Mouse (Mus musculus): ENCODE measurements around the gene Galnt9. TPM values are rescaled to one million over a fixed set of nuclear protein-coding genes. Genes with fewer than 3 reads are reported as not detected.

The Galnt9 gene
- polyA plus RNA-seq, 1 experiment from 2014 or later, result 26.4 TPM

DNA sequence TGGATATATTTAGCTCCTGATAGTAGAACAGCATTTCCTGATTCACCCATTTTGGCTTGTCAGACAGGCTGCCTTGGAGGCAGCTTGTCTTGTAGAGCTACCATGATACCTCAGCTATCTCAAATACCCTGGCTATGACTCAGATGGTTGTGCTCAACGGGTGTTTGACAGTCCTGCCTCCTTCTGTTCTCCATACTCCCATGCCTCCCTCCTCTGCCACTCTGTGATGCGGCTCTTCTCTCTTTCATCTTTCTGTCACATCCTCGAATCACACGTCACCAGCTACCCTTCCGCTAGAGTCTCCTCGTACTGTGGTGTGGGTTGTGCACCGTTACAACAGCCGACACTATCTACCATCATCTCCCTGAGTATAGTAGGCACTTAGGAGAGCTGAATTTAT is 50.3 kb downstream of the Galnt9 start:
- no peaks in the 10 kb centered on the region for H3K27me3 ChIP-seq
- no peak overlapping the region for H3K27ac ChIP-seq (replicated peaks)
- H3K4me3 ChIP-seq, result no peak overlapping the region
- 86% methylated on average over 8 of the region's 8 CpGs for WGBS
- peaks cover 16% of the 10 kb centered on the region for H3K4me1 ChIP-seq (replicated peaks)
- no peaks in the 10 kb centered on the region for H3K36me3 ChIP-seq
- ATAC-seq (ENCODE audit: low FRiP score, low read depth), result no peak
- no peak overlapping the region for H3K9ac ChIP-seq
- no peaks in the 10 kb centered on the region for H3K9me3 ChIP-seq
- no peak overlapping the region for H3K4me2 ChIP-seq

DNA sequence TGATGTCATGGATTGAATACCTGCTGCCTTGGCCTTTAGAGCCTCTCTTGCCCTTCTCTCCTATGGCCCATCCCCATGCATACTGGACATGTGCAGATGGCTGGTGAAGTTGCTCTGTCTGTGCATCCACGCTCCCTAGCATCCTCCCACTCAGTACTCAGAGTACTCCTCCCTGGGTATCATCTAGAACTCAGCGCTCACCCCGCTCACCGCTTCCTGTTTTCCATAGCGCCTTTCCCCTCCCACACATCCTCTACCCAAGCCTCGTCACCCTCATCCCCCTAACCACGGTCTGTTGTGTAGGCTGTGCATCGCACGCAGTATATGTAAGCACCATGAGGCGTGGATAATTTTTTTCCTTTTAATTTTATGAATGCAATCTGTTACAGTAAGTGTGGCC is 51.2 kb downstream of the Galnt9 start:
- ATAC-seq (ENCODE audit: low FRiP score, low read depth), result no peak
- no peaks in the 10 kb centered on the region for H3K9me3 ChIP-seq
- no peak overlapping the region for H3K27ac ChIP-seq (replicated peaks)
- H3K4me2 ChIP-seq, result no peak overlapping the region
- H3K4me1 ChIP-seq (replicated peaks), result peaks cover 16% of the 10 kb centered on the region
- 95% methylated on average over 10 of the region's 10 CpGs for WGBS
- H3K9ac ChIP-seq, result no peak overlapping the region
- no peak overlapping the region for H3K4me3 ChIP-seq
- H3K36me3 ChIP-seq, result no peaks in the 10 kb centered on the region
- no peaks in the 10 kb centered on the region for H3K27me3 ChIP-seq

DNA sequence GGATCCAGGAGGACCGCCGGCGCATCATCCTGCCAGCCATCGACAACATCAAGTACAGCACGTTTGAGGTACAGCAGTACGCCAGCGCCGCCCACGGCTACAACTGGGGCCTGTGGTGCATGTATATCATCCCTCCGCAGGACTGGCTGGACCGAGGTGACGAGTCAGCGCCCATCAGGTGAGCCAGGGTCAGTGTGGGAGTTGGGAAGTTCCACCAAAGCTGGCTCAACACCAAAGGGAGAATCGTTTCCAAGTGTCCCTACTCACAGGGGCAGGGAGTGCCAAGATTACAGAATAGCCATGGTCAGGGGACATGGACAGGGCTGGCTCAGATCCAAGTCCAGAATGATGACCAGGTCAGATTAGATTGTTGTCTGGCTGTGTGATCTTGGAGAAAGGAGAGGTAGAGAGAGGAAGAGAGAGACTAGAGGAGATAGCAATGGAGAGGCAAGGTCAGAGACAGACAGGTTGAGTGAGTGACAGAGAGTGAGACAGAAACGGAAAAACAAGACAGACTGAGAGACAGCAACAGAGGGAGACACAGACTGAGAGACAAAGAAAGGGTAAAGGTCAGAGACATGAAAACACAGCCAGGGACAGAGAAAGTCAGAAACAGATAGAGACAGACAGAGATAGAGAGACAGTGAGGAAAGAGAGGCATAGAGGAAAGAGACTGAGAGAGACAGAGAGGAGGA is 52.1 kb downstream of the Galnt9 start:
- H3K4me3 ChIP-seq, result no peak overlapping the region
- H3K27ac ChIP-seq (replicated peaks), result no peak overlapping the region
- no peak for ATAC-seq (ENCODE audit: low FRiP score, low read depth)
- no peaks in the 10 kb centered on the region for H3K9me3 ChIP-seq
- 91% methylated on average over 15 of the region's 15 CpGs for WGBS
- no peak overlapping the region for H3K9ac ChIP-seq
- H3K4me2 ChIP-seq, result no peak overlapping the region
- no peaks in the 10 kb centered on the region for H3K36me3 ChIP-seq
- peaks cover 16% of the 10 kb centered on the region for H3K4me1 ChIP-seq (replicated peaks)
- H3K27me3 ChIP-seq, result no peaks in the 10 kb centered on the region

DNA sequence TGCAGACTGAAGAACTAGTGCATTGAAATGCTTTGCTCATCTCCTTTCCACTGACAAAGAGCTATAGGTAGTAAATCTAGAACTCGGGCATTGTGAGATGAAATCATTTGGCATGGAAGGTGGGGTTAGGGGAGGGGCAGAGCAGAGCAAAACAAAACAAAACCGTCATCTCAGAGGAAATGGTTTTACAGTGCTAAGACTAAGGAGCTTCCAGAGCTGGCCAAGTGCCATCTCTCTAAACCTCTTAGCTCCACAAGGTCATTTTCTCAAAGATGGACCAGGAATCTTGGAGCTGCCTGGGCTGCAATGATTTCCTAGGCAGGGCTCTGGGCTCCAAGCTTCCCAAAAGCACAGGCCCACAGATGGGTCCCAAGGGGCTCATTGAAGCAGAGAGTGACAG is 53.3 kb downstream of the Galnt9 start:
- H3K27ac ChIP-seq (replicated peaks), result 0 out of 2 replicates have a peak overlapping the region, but pooled peaks have one; percentile 42
- H3K36me3 ChIP-seq, result peaks cover 1% of the 10 kb centered on the region; the same call in 1 of the 2 replicates
- peaks cover 16% of the 10 kb centered on the region for H3K4me1 ChIP-seq (replicated peaks)
- H3K27me3 ChIP-seq, result no peaks in the 10 kb centered on the region
- WGBS, result 51% methylated on average over 2 of the region's 2 CpGs
- no peak overlapping the region for H3K9ac ChIP-seq
- H3K9me3 ChIP-seq, result no peaks in the 10 kb centered on the region
- no peak overlapping the region for H3K4me3 ChIP-seq
- ATAC-seq (ENCODE audit: low FRiP score, low read depth), result no peak
- H3K4me2 ChIP-seq, result no peak overlapping the region

DNA sequence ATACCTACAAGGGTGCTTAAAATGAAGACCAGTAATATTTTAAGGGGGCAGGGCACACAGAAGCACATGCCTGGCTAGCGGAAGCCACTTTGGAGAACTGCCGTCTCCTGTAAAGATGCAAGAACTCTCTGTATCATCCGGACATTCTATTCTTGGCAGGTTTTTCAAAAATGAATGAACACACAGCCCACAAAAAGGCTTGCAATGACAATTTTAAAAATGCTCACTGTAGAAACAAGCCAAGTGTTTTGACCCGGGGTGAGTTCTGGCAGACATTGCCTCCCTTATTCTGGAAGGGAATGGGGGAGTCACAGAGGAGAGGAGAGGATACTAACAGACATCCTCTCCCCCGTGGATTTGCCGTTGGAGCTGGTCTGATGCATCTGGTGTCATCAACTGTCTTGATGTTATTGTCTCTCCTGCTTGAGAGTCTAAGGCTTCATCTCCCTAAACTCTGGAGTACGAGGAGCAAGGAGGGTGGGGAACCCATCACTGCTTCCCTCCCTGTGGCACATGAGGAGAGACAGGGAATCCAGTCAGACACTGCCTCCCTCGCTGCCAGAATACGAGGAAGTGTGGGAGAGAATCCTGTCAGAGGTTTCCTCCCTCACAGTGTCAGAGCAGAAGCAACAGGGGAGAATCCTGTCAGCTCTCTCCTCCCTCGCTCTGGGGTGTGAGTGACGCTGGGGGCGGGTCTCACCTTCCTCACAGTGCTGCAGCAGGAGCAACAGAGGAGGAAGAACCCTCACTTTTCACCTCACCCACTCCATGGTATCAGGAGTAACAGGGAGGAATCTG is 54.3 kb downstream of the Galnt9 start:
- ATAC-seq (ENCODE audit: low FRiP score, low read depth), result no peak
- Histone ChIP-seq H3K9me3 (no peaks in the 10 kb centered on the region), H3K4me3 (no peak overlapping the region), H3K27ac (replicated peaks) (no peak overlapping the region), H3K4me2 (no peak overlapping the region), H3K36me3 (peaks cover 9% of the 10 kb centered on the region; the same call in 1 of the 2 replicates), H3K4me1 (replicated peaks) (peaks cover 16% of the 10 kb centered on the region), H3K9ac (no peak overlapping the region), H3K27me3 (no peaks in the 10 kb centered on the region)
- WGBS, result 36% methylated on average over 12 of the region's 12 CpGs

DNA sequence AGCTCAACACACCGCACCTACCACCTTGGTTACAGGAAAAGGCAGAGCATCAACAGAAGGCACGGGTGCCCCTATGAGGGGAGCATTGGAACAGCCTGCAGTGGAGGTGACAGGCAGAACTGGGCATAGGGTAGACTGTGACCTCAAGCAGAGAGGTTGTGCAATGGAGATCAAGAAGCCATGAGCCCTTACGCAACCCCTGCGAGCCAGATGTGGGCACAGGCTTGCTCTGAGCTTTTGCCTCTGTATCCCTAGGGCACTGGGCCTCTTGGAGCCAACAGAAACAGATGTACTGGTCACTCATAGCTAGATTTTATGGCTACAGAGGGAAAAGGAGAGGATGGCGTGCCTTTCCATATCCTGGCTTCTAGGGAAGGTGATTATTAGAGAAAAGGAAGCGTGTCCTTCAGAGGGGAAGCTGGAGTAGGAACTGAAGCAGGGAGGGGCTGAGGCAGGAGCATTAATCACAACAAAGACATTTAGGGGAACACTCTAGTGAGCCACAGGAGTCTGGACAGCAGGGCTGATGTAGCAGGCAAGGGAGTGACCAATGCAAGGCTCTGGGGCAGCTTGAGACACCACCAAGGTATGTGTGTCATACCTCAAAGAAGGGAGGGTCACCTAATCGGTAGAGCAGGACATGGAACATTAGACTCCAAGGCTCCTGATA is 59.0 kb downstream of the Galnt9 start:
- no peak overlapping the region for H3K9ac ChIP-seq
- peaks cover 6% of the 10 kb centered on the region; the same call in 1 of the 2 replicates for H3K4me1 ChIP-seq (replicated peaks)
- H3K27me3 ChIP-seq, result no peaks in the 10 kb centered on the region
- ATAC-seq (ENCODE audit: low FRiP score, low read depth), result no peak
- no peak overlapping the region for H3K27ac ChIP-seq (replicated peaks)
- 91% methylated on average over 7 of the region's 7 CpGs for WGBS
- H3K4me2 ChIP-seq, result no peak overlapping the region
- H3K36me3 ChIP-seq, result peaks cover 9% of the 10 kb centered on the region; the same call in 1 of the 2 replicates
- no peaks in the 10 kb centered on the region for H3K9me3 ChIP-seq
- no peak overlapping the region for H3K4me3 ChIP-seq

DNA sequence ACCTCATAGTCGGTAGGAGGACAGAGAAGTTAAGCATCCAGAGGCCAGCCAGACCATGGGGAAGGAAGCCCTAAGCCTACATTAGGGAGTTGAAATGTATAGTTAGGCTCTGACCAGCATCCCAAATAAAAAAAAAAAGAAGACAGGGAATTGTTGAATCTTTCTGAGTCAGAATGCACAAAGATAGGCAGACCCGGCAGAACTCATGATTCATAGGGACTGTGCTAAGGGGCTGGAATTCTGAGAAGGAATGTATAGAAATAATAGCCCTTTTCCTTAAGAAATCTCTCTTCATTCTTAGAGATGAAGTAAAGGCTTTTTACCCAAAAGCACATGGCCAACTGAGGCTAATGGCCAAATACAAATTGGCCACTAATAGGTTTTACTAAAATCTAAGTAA is 60.2 kb downstream of the Galnt9 start:
- no peaks in the 10 kb centered on the region for H3K4me1 ChIP-seq (replicated peaks)

DNA sequence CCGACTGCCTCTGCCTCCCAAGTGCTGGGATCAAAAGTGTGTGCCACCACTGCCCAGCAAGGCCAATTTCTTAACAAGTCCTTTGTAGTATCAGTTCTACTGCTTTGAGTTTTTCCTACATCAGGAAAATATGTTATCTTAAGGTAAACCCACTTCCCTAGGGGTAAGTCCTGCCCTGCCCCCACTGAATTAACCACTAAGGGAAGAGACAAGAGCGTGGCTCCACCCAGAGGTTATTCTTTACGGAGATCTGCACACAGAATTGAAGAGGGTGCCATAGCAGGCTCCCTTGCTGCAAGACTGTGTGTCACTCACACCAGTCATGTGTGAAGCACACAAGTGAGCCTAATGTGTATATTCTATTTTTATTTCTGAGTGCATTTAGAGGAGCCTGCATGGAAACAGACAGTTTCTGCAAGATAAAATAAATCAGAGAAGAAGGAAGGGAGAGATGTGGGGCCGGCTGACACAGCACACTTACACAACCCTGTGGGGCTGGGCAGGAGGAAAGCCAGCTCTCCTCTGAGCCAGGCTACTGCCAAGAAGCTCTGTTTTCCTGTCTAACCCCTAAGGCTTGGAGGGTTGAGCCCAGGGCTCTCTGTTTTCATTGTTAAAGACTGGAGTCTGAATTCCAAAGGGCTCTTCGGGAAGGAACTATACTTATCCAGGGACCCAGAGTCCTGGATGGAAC is 61.5 kb downstream of the Galnt9 start:
- Histone ChIP-seq H3K27me3 (no peaks in the 10 kb centered on the region), H3K27ac (replicated peaks) (no peak overlapping the region), H3K4me3 (no peak overlapping the region), H3K9me3 (no peaks in the 10 kb centered on the region), H3K36me3 (peaks cover 9% of the 10 kb centered on the region; the same call in 1 of the 2 replicates), H3K4me1 (replicated peaks) (no peaks in the 10 kb centered on the region), H3K4me2 (no peak overlapping the region), H3K9ac (no peak overlapping the region)
- no peak for ATAC-seq (ENCODE audit: low FRiP score, low read depth)
- 66% methylated on average over 5 of the region's 5 CpGs for WGBS

More for the DNA sequence above, 60.2 kb downstream of the Galnt9 start:
- Histone ChIP-seq H3K9me3 (no peaks in the 10 kb centered on the region), H3K27ac (replicated peaks) (no peak overlapping the region), H3K4me3 (no peak overlapping the region), H3K36me3 (peaks cover 9% of the 10 kb centered on the region; the same call in 1 of the 2 replicates), H3K27me3 (no peaks in the 10 kb centered on the region), H3K9ac (no peak overlapping the region), H3K4me2 (no peak overlapping the region)
- WGBS, result 93% methylated on average over 2 of the region's 2 CpGs
- no peak for ATAC-seq (ENCODE audit: low FRiP score, low read depth)

DNA sequence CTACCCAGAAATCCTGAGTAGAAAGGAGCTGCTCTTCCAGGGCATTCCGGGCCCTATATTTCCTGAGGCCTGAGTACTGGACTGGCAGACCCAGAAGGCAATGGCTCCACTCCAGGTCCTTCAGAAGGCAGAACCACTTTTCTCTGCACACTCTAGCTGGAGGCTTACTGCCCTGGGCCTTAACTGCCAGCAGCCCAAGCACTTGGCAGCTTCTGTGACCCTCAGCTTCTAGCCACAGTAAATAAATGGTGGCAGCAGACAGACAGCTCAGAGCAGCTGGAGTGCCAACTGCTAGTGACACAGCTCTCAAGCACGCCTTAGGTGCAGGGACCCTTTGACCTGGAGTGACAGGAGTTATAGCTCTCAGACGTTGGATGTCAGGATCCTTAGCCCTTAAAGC is 63.6 kb downstream of the Galnt9 start:
- H3K4me3 ChIP-seq, result no peak overlapping the region
- H3K36me3 ChIP-seq, result peaks cover 5% of the 10 kb centered on the region; the same call in 1 of the 2 replicates
- H3K9me3 ChIP-seq, result no peaks in the 10 kb centered on the region
- no peak overlapping the region for H3K9ac ChIP-seq
- H3K4me2 ChIP-seq, result no peak overlapping the region
- H3K4me1 ChIP-seq (replicated peaks), result no peaks in the 10 kb centered on the region
- ATAC-seq (ENCODE audit: low FRiP score, low read depth), result no peak
- no peaks in the 10 kb centered on the region for H3K27me3 ChIP-seq
- H3K27ac ChIP-seq (replicated peaks), result no peak overlapping the region
- 71% methylated on average over 3 of the region's 3 CpGs for WGBS

DNA sequence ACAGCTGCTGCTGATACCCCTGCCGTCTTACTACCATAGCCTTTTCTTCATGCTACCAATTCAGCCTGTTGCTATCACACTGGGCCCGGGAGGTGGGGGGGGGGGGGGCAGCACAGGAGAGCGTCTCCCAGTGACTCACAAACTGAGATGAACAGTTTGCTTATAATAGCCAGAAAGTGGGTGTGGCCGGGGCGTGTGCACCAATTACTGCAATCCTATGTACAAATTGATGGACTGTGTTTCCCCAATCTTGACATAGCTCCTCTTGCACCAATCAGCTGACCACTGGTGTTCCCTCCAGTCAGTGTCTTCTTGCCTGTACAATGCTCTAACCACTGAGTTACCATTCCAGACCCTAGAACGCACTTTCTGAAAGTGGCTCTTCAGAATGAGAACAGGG is 64.2 kb downstream of the Galnt9 start:
- H3K36me3 ChIP-seq, result no peaks in the 10 kb centered on the region
- no peaks in the 10 kb centered on the region for H3K27me3 ChIP-seq
- no peak for ATAC-seq (ENCODE audit: low FRiP score, low read depth)
- H3K4me3 ChIP-seq, result no peak overlapping the region
- H3K9ac ChIP-seq, result no peak overlapping the region
- H3K9me3 ChIP-seq, result no peaks in the 10 kb centered on the region
- H3K27ac ChIP-seq (replicated peaks), result no peak overlapping the region
- H3K4me2 ChIP-seq, result no peak overlapping the region
- WGBS, result 75% methylated on average over 6 of the region's 6 CpGs
- no peaks in the 10 kb centered on the region for H3K4me1 ChIP-seq (replicated peaks)

DNA sequence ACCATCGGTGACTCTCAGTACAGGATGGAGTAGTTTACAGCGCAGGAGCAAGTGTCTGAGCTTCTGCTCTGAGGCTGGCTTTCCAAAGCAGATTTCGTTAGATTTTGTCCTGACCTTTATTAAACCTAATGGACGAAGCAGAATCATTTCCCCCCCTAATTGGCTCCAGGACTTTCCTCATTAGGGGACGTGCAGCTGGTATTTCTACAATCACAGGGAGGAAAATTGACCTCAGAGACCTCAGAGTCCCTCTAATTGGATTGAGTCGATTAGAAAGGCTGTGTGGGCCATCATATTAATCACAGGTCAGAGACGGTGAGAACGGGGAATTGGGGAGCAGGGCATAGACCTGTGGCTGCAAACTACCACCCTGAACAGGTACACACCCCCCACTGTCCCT is 64.8 kb downstream of the Galnt9 start:
- no peaks in the 10 kb centered on the region for H3K27me3 ChIP-seq
- ATAC-seq (ENCODE audit: low FRiP score, low read depth), result no peak
- WGBS, result 53% methylated on average over 8 of the region's 8 CpGs
- H3K27ac ChIP-seq (replicated peaks), result no peak overlapping the region
- no peaks in the 10 kb centered on the region for H3K9me3 ChIP-seq
- H3K4me3 ChIP-seq, result no peak overlapping the region
- H3K9ac ChIP-seq, result no peak overlapping the region
- no peaks in the 10 kb centered on the region for H3K4me1 ChIP-seq (replicated peaks)
- no peak overlapping the region for H3K4me2 ChIP-seq
- peaks cover 2% of the 10 kb centered on the region; the same call in 1 of the 2 replicates for H3K36me3 ChIP-seq
